Mouse (Mus musculus) neural tube, embryonic 15.5 days (tissue): ENCODE results near the gene Lep. TPM values are rescaled to one million over a fixed set of nuclear protein-coding genes. Genes with fewer than 3 reads are reported as not detected.

ENCODE experiments used
- ATAC-seq: fragments of 200-750 bp; cut with Nextera tagmentation; 2 replicates; pipeline ENCODE4 v1.8.0; 2017; ENCODE audit warnings: mild to moderate bottlenecking, moderate TSS enrichment, moderate library complexity; ENCODE audit not compliant: low FRiP score
- H3K27ac ChIP-seq: fragments of 300-500 bp; sonication (generic); replicated peaks from 2 replicates; pipeline ENCODE4 v1.5.1; 2015; ENCODE audit warnings: mild to moderate bottlenecking, inconsistent platforms
- H3K27me3 ChIP-seq: fragments of 300-500 bp; sonication (generic); replicated peaks from 2 replicates; pipeline ENCODE4 v1.6.1; 2015; ENCODE audit warnings: inconsistent platforms
- H3K36me3 ChIP-seq: fragments of 300-500 bp; sonication (generic); 2 replicates; pipeline ENCODE4 v1.6.1; 2015; ENCODE audit warnings: inconsistent platforms
- H3K4me1 ChIP-seq: fragments of 300-500 bp; sonication (generic); 2 replicates; pipeline ENCODE4 v1.6.1; 2015; ENCODE audit warnings: inconsistent platforms
- H3K4me2 ChIP-seq: fragments of 300-500 bp; sonication (generic); 2 replicates; pipeline ENCODE4 v1.6.1; 2015; ENCODE audit warnings: inconsistent platforms, mild to moderate bottlenecking, moderate library complexity
- H3K4me3 ChIP-seq: fragments of 300-500 bp; sonication (generic); replicated peaks from 2 replicates; pipeline ENCODE4 v1.5.1; 2015; ENCODE audit warnings: mild to moderate bottlenecking, inconsistent platforms
- H3K9ac ChIP-seq: fragments of 300-500 bp; sonication (generic); replicated peaks from 2 replicates; pipeline ENCODE4 v1.6.1; 2015; ENCODE audit warnings: mild to moderate bottlenecking, inconsistent platforms
- H3K9me3 ChIP-seq: fragments of 300-500 bp; sonication (generic); replicated peaks from 2 replicates; pipeline ENCODE4 v1.6.1; 2016; ENCODE audit warnings: inconsistent platforms
- WGBS: fragments of 180-500 bp; shearing (Covaris S2); methylation state at CpG from one replicate; pipeline ENCODE4 v1.1.7; 2015; ENCODE audit warnings: mixed read lengths; 5-methylcytosine and 5-hydroxymethylcytosine counted together
- polyA plus RNA-seq: library from polyadenylated mRNA; unstranded; fragments of >200 nt; fragmentation: Nextera tagmentation; extraction: Ambion mirVana; gene quantifications from 2 replicates; pipeline ENCODE4 v1.2.1, GENCODE M21; 2015

Lep gene
- polyA plus RNA-seq: not detected in 2 replicates

DNA sequence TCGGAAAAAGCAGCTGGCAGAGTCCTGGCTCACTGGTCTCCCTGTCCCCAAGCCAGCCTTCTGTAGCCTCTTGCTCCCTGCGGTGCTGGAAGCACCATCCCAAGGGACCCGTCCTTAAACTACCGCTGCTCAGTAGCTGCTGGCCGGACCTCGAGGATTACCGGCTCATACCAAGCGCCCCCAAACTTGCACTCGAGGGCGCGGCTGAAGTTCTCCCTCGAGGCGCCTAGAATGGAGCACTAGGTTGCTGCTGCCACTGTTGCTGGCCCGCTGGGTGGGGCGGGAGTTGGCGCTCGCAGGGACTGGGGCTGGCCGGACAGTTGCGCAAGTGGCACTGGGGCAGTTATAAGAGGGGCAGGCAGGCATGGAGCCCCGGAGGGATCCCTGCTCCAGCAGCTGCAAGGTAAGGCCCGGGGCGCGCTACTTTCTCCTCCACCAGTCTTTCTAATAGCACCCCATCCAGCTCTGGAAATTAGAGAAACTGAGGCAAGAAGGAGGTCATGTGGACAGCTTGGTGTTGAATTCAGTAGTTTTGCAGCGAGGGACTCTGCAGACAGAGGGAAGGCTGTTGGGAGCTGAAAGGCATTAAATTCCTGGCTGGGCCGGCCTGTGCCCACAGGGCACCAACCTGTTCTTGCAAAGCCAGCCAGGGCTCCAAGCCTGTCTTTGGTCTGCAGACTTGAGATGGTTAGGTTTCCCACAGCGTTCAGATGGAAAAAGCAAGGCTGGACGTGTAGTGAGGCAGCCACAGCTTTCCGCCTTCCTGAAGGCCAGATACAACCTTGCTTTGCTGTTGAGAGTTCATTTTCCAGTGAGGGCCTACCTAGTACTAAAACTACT is at the start of gene Lep:
TSS of gene Lep (plus strand) at position 375 of the 840 bp plus-strand sequence.
- H3K36me3 ChIP-seq: no peaks in the 10 kb centered on the region
- 77% methylated on average over 28 of the region's 28 CpGs for WGBS

GRCm38 (mm10) chr6:29011651-29012050 is 48.4 kb upstream of the Lep start:
- Histone ChIP-seq H3K9ac (no peak overlapping the region), H3K36me3 (no peaks in the 10 kb centered on the region), H3K27me3 (no peaks in the 10 kb centered on the region), H3K4me3 (no peak overlapping the region), H3K4me1 (peaks cover 3% of the 10 kb centered on the region), H3K27ac (no peak overlapping the region), H3K4me2 (no peak overlapping the region), H3K9me3 (no peaks in the 10 kb centered on the region)
- WGBS: 89% methylated on average over 5 of the region's 5 CpGs
- ATAC-seq: no peak

More for the DNA sequence above, at the start of gene Lep:
- no peak within 1 kb of the TSS for H3K4me2 ChIP-seq
- no peaks in the 10 kb centered on the region for H3K27me3 ChIP-seq
- no peak within 1 kb of the TSS for H3K27ac ChIP-seq
- ATAC-seq: no peak
- no peak within 1 kb of the TSS for H3K9ac ChIP-seq
- H3K4me1 ChIP-seq: no peaks in the 10 kb centered on the region
- no peaks in the 10 kb centered on the region for H3K9me3 ChIP-seq
- H3K4me3 ChIP-seq: no peak within 1 kb of the TSS

DNA sequence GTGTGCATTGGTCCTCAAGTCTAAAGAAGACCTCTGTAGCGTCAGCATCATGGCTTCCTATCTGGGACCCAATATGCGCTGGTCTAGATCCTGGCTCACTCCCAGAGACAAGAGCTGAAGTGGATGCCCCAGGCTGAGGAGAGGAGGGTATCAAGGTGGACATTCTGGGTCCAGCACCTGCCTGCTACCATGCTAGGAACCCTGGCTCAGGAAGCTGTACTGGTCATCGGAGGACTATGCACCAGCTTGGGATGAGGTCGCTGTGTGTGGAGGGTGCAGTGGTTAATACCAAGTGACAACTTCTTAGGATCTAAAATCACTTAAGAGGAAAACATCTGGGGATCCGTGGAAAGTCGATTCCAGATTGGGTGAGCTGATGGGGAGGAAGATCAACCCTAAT is 46.8 kb upstream of the Lep start:
- no peak overlapping the region for H3K9ac ChIP-seq
- no peaks in the 10 kb centered on the region for H3K27me3 ChIP-seq
- ATAC-seq: no peak
- H3K27ac ChIP-seq: no peak overlapping the region
- WGBS: 95% methylated on average over 6 of the region's 6 CpGs
- H3K36me3 ChIP-seq: no peaks in the 10 kb centered on the region
- no peak overlapping the region for H3K4me3 ChIP-seq
- no peak overlapping the region for H3K4me2 ChIP-seq
- peaks cover 14% of the 10 kb centered on the region for H3K4me1 ChIP-seq
- H3K9me3 ChIP-seq: no peaks in the 10 kb centered on the region

DNA sequence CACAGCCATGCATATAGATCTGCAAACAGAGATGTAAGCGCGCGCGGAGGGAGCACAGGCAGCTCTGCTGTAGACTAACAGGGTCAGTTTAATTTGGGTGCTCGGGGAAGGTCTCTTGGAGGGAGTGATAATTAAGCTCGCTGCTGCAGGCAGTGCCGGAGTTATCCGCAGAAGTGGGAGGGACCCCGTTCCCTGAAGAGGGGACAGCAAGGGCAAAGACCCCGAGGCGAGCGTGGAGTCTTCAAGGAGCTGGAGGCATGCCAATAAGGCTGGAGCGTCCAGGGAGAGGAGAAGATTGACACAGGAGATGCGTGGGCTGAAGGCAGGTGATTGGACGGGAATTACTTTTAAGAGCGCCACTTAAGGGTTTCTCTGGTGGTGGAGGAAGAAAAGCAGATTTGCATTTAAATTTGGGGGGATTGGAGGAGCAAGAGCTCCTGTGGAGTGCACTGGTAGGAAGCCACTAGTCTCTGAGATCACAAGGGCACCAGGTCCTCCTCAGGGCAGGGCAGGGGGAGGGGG is 43.1 kb upstream of the Lep start:
- Histone ChIP-seq H3K36me3 (no peaks in the 10 kb centered on the region), H3K27me3 (peaks cover 6% of the 10 kb centered on the region; the same call in 1 of the 2 replicates), H3K4me2 (peak overlapping the region; percentile 70), H3K9me3 (no peaks in the 10 kb centered on the region), H3K9ac (peak overlapping the region; percentile 47), H3K27ac (no peak overlapping the region), H3K4me1 (peaks cover 14% of the 10 kb centered on the region), H3K4me3 (peak overlapping the region; percentile 31)
- ATAC-seq: peak; percentile 54
- under 1% methylated on average over 16 of the region's 16 CpGs for WGBS

DNA sequence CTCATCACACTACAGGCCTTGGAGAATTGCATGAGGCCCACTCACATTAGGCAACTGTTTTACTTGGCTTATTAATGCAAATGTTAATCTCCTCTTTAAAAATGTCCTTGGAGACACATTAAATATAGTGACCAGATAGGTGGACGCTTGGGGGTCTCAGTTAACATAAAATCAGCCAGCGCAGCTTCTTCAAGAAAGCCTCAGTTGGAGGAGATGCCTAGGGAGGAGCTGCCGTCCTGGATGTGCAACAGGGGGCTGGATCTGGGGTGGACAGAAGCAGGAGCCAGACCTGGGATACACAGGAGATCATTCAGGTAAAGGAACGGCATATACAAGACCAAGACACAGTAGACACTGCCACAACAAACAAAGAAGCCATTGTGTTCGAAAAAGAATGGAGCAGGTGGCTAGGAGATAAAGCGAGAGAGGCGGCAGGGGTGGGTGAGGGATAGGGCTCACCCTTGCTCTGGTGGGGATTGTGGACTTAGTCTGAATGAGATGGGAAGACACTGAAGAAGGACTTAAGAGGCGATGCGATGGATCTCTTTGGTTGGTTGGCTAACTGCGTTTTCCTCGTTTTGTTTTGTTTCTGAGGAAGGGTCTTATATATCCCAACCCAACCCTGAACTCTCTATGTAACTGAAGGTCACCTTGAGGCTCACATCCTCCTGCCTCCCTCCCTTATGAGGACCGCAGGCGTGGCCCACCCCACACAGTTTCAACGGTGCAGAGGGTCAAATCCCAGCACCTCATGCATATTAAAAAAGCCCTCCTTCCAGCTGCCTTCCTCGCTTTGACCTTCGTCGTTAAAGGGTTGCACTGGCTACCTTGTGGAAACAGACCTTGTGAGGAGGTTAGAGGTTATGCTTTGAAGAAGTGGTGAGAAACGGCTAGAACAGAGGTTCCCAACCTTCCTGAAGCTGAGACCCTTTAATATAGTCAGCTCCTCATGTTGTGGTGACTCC is 40.0 kb upstream of the Lep start:
- ATAC-seq: no peak

DNA sequence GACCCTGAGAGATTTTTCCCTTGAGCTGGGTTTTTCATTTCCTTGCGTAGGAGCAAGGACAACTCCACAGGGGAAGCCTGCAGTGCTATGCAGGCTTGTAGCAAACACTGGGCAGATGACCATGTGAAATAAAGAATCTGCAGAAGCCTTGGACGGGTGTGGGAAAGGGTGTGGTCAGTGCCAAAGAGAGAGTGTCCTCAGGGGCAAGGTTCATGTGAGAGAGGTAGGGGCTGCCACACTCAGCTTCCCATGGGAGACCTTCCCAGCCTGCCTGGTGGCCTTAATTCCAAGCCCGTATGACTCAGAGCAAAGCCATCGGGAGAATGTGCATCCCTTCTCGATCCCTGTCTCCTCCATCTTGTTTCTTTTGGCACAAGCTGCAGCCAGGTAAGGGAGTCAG is 39.1 kb upstream of the Lep start:
- no peak for ATAC-seq
- H3K27ac ChIP-seq: no peak overlapping the region
- H3K36me3 ChIP-seq: no peaks in the 10 kb centered on the region
- no peak overlapping the region for H3K9ac ChIP-seq
- peaks cover 15% of the 10 kb centered on the region for H3K27me3 ChIP-seq
- no peak overlapping the region for H3K4me2 ChIP-seq
- no peaks in the 10 kb centered on the region for H3K9me3 ChIP-seq
- WGBS: 82% methylated on average over 5 of the region's 5 CpGs
- no peak overlapping the region for H3K4me3 ChIP-seq
- peaks cover 23% of the 10 kb centered on the region for H3K4me1 ChIP-seq

More for the DNA sequence above, 40.0 kb upstream of the Lep start:
- no peaks in the 10 kb centered on the region for H3K36me3 ChIP-seq
- H3K9ac ChIP-seq: no peak overlapping the region
- peaks cover 10% of the 10 kb centered on the region for H3K27me3 ChIP-seq
- WGBS: 74% methylated on average over 18 of the region's 18 CpGs
- H3K4me2 ChIP-seq: no peak overlapping the region
- H3K9me3 ChIP-seq: no peaks in the 10 kb centered on the region
- no peak overlapping the region for H3K4me3 ChIP-seq
- H3K27ac ChIP-seq: no peak overlapping the region
- peaks cover 23% of the 10 kb centered on the region for H3K4me1 ChIP-seq

DNA sequence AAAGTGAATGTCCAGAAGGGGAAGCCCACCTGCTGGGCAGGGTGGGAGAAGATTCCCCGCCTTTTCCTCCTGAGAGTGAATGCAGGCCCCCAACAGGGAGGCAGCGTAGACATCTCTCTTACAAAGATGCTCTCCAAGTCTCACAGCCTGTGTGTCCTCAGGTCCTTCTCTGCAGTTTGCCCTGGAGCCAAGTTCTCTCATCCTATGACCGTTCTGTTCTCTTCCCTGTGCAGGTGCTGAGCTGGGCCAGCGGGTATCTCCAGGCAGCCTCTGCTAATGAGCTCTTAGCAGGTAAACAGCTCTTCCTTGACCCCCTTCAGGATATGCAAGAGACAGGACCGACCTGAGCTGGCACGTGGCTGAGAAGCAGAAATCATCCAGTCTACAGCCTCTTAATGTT is 38.5 kb upstream of the Lep start:
- Histone ChIP-seq H3K9me3 (no peaks in the 10 kb centered on the region), H3K4me1 (peaks cover 21% of the 10 kb centered on the region), H3K27me3 (peaks cover 15% of the 10 kb centered on the region), H3K9ac (no peak overlapping the region), H3K36me3 (no peaks in the 10 kb centered on the region), H3K4me3 (no peak overlapping the region), H3K27ac (no peak overlapping the region), H3K4me2 (no peak overlapping the region)
- ATAC-seq: no peak
- WGBS: 57% methylated on average over 6 of the region's 6 CpGs

DNA sequence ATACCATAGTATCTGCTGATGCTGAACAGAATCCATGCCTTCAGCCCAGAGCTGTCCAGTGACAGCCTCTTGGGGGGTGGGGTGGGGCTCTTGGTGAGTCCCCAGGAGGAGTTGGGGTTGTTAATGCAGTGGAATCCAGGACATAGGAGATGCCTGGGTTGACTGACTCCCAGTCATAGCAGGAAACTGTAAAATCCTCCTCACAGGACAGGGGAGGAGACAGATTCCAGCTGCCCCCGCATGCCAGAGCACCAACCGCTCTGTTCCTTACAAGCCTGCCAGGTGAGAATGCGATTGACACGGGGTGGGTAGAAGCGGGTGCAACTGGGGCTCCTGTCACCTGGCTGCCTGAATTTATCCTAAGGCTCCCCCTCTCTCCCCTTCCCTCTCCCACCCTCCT is 37.9 kb upstream of the Lep start:
- Histone ChIP-seq H3K36me3 (no peaks in the 10 kb centered on the region), H3K4me2 (no peak overlapping the region), H3K4me1 (peaks cover 15% of the 10 kb centered on the region), H3K4me3 (no peak overlapping the region), H3K27me3 (peaks cover 15% of the 10 kb centered on the region), H3K27ac (no peak overlapping the region), H3K9me3 (no peaks in the 10 kb centered on the region), H3K9ac (no peak overlapping the region)
- WGBS: 77% methylated on average over 5 of the region's 5 CpGs
- ATAC-seq: no peak

GRCm38 (mm10) chr6:29023206-29023967 is 36.6 kb upstream of the Lep start:
- H3K4me3 ChIP-seq: no peak overlapping the region
- H3K27ac ChIP-seq: no peak overlapping the region
- H3K27me3 ChIP-seq: peaks cover 15% of the 10 kb centered on the region
- 0 out of 2 replicates have a peak overlapping the region, but pooled peaks have one; percentile 2 for H3K9ac ChIP-seq
- ATAC-seq: peak; percentile 55; the same call in 1 of the 2 replicates
- H3K4me1 ChIP-seq: peaks cover 9% of the 10 kb centered on the region
- no peaks in the 10 kb centered on the region for H3K36me3 ChIP-seq
- H3K4me2 ChIP-seq: peak overlapping the region; percentile 39
- no peaks in the 10 kb centered on the region for H3K9me3 ChIP-seq
- 36% methylated on average over 18 of the region's 18 CpGs for WGBS

GRCm38 (mm10) chr6:29024000-29024417 is 36.0 kb upstream of the Lep start:
- 3% methylated on average over 16 of the region's 16 CpGs for WGBS
- H3K4me1 ChIP-seq: peaks cover 9% of the 10 kb centered on the region
- peak overlapping the region; percentile 39 for H3K4me2 ChIP-seq
- H3K36me3 ChIP-seq: no peaks in the 10 kb centered on the region
- no peak overlapping the region for H3K9ac ChIP-seq
- peaks cover 15% of the 10 kb centered on the region for H3K27me3 ChIP-seq
- H3K4me3 ChIP-seq: no peak overlapping the region
- ATAC-seq: peak; percentile 82
- H3K9me3 ChIP-seq: no peaks in the 10 kb centered on the region
- H3K27ac ChIP-seq: no peak overlapping the region
